Mouse (Mus musculus) bone marrow, adult 2 months (tissue): Measurements from ENCODE around the gene Olfr1511. TPM values are rescaled to one million over a fixed set of nuclear protein-coding genes. Genes with fewer than 3 reads are reported as not detected.

Experiments
- H3K27ac ChIP-seq: fragments of 200-500 bp; 2 replicates; pipeline ENCODE4 v1.5.1; 2012; ENCODE audit warnings: low read depth, mild to moderate bottlenecking, control low read depth, inconsistent platforms, low read length; ENCODE audit not compliant: control insufficient read depth, poor library complexity, insufficient read depth
- H3K4me1 ChIP-seq: fragments of 200-500 bp; 2 replicates; pipeline ENCODE4 v1.6.1; 2011; ENCODE audit warnings: low read length; ENCODE audit not compliant: control insufficient read depth, insufficient read depth
- H3K4me3 ChIP-seq: fragments of 200-500 bp; replicated peaks from 2 replicates; pipeline ENCODE3; 2011; ENCODE audit warnings: mild to moderate bottlenecking, low read depth, low read length, control low read depth; ENCODE audit not compliant: control insufficient read depth
- CTCF ChIP-seq: fragments of 200-500 bp; IDR thresholded peaks from 2 replicates; pipeline ENCODE4 v1.5.1; 2011; ENCODE audit warnings: low read length, control low read depth; ENCODE audit not compliant: control insufficient read depth, insufficient read depth
- POLR2A ChIP-seq: fragments of 200-500 bp; IDR thresholded peaks from 2 replicates; pipeline ENCODE4 v1.6.1; 2011; ENCODE audit warnings: low read depth, mild to moderate bottlenecking, control low read depth, low read length, borderline replicate concordance; ENCODE audit not compliant: control insufficient read depth
- WGBS: fragments of 180-500 bp; shearing (Covaris S2); methylation state at CpG from one replicate; pipeline ENCODE4 v1.1.7; 2018; 5-methylcytosine and 5-hydroxymethylcytosine counted together
- polyA plus RNA-seq: library from polyadenylated mRNA; stranded (reverse); fragments of >200 nt; gene quantifications from 2 replicates; pipeline ENCODE4 v1.2.4, GENCODE M21; 2011; ENCODE audit warnings: low replicate concordance; ENCODE audit not compliant: missing spikeins, insufficient read depth, insufficient read length

Olfr1511 gene
- polyA plus RNA-seq, 1 experiment, result not detected

DNA sequence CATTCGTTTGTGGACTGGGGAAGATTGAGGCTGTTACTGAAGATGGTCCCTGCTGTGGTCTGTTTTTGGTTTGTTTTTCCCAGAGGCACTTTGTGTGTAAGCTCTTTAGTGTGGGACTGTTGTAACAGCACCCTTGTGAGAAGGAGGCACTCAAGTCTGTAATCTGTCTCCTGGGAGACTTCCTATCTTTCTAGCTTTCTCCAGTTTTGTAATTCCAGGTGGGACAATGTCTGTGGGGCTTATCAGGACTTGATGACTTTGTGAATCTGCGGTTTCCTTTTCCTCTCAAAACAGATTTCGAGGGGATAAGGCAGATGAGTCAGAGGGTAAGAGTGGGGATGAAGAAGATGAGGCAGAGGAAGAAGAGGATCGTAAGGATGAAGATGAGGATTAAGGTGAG, 40.9 kb downstream of the Olfr1511 start, which contains the start of gene Olfr1513:
TSS of gene Olfr1513 (minus strand) at position 101 of the 400 bp plus-strand sequence.
- Histone ChIP-seq H3K4me1 (no peaks in the 10 kb centered on the region), H3K27ac (no peak within 1 kb of the TSS), H3K4me3 (no peak within 1 kb of the TSS)
- TF ChIP-seq POLR2A, result no peak
- TF ChIP-seq CTCF, result no peak
- 55% methylated on average over 4 of the region's 4 CpGs for WGBS

Other genes with a start within 250 kb of the Olfr1511 start
- gene Supt16, start 200.0 kb downstream of the Olfr1511 start, polyA plus RNA-seq, result 105 and 117 TPM in 2 replicates
- 38.2 and 71.8 TPM in 2 replicates for gene Chd8, start 139.6 kb downstream of the Olfr1511 start, polyA plus RNA-seq
- 8.3 and 25.6 TPM in 2 replicates for gene Tox4, start 118.2 kb downstream of the Olfr1511 start, polyA plus RNA-seq
- 6.7 and 7.9 TPM in 2 replicates for gene Rab2b, start 117.8 kb downstream of the Olfr1511 start, polyA plus RNA-seq
- 64.5 and 98.3 TPM in 2 replicates for gene Mettl3, start 92.3 kb downstream of the Olfr1511 start, polyA plus RNA-seq
- 0.66 and 1.7 TPM in 2 replicates for gene Sall2, start 68.6 kb downstream of the Olfr1511 start, polyA plus RNA-seq
- not detected in 2 replicates for gene Olfr1513, start 41.0 kb downstream of the Olfr1511 start, polyA plus RNA-seq
- not detected in 2 replicates for gene Olfr1512, start 18.2 kb downstream of the Olfr1511 start, polyA plus RNA-seq
- not detected in 2 replicates for gene Olfr1510, start 17.0 kb upstream of the Olfr1511 start, polyA plus RNA-seq
- gene Olfr1509, start 45.6 kb upstream of the Olfr1511 start, polyA plus RNA-seq, result not detected in 2 replicates
- not detected in 2 replicates for gene Olfr1508, start 70.1 kb upstream of the Olfr1511 start, polyA plus RNA-seq
- not detected in 2 replicates for gene Olfr1507, start 98.4 kb upstream of the Olfr1511 start, polyA plus RNA-seq